Mouse (Mus musculus) testis, adult 2 months (tissue): ENCODE results near the gene Pbx4.

ENCODE experiments used
- CTCF ChIP-seq: fragments of 200-500 bp; IDR thresholded peaks from 2 replicates; pipeline ENCODE4 v1.5.1; 2012; ENCODE audit warnings: low read depth, mild to moderate bottlenecking, inconsistent platforms, low read length, moderate library complexity; ENCODE audit not compliant: control insufficient read depth, insufficient read depth, insufficient replicate concordance
- POLR2A ChIP-seq: fragments of 200-500 bp; IDR thresholded peaks from 2 replicates; pipeline ENCODE4 v1.6.1; 2012; ENCODE audit warnings: low read depth, mild to moderate bottlenecking, inconsistent platforms, low read length, moderate library complexity; ENCODE audit not compliant: control insufficient read depth

GRCm38 (mm10) chr8:69796721-69797345, 35.5 kb upstream of the Pbx4 start:
- no peak for TF ChIP-seq CTCF
- TF ChIP-seq POLR2A = no peak
